Mouse (Mus musculus): ENCODE data around the gene Nupl1. TPM values are rescaled to one million over a fixed set of nuclear protein-coding genes. Genes with fewer than 3 reads are reported as not detected.

Gene Nupl1
- 0.23 TPM in 1 of 2 replicates, not detected in the other for total RNA-seq (2014; rRNA removed)
- polyA plus RNA-seq (2015; fragmentation: Nextera tagmentation; extraction: Ambion mirVana), result not detected in 2 replicates

GRCm38 (mm10) chr14:60251281-60252003 is at the start of gene Nupl1, which contains the start of gene Gm49336:
Gene Nupl1, minus strand, starts transcription at chr14:60251431.
Gene Gm49336, minus strand, starts transcription at chr14:60251507.
- H3K9me3 ChIP-seq (ENCODE audit: low read length), result no peaks in the 10 kb centered on the region
- peaks cover 3% of the 10 kb centered on the region for H3K4me1 ChIP-seq (ENCODE audit: insufficient read depth)
- H3K36me3 ChIP-seq (ENCODE audit: insufficient read depth), result no peaks in the 10 kb centered on the region
- peak within 1 kb of the TSS; percentile 83 for H3K4me2 ChIP-seq (ENCODE audit: low read depth)
- DNase-seq (peak; percentile 100), ATAC-seq (peak; percentile 99)
- peak within 1 kb of the TSS; percentile 77 for H3K4me3 ChIP-seq (ENCODE audit: low read depth, low read length)
- H3K27me3 ChIP-seq (ENCODE audit: insufficient read depth, low read length), result no peaks in the 10 kb centered on the region
- peak; percentile 37 for TF ChIP-seq CTCF (IDR thresholded peaks at IDR 0.05; ENCODE audit: low read depth)
- WGBS, result 2% methylated on average over 62 of the region's 62 CpGs
- H3K9ac ChIP-seq, result peak within 1 kb of the TSS; percentile 87
- H3K27ac ChIP-seq (ENCODE audit: low read depth, low read length), result peak within 1 kb of the TSS; percentile 95

DNA sequence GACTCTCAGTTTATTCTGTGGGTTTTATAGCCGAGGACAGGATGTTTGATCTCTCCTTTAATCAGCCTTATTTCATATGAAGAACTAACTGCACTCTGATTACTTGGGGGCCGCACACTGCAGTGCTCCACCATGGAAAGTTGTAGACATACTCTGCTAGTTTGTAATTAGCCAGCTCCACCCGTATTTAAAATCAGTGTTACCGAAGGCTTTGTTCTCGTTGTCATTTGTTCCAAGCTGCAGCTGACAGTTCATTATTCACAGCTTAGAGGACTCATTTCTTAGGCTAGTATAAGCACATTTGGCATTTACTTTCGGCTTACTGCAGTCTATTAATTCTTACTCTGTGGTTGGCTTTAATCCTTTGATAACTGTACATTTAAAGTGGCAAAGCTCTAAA is 49.8 kb upstream of the Nupl1 start:
- no peak for TF ChIP-seq CTCF (IDR thresholded peaks at IDR 0.05; ENCODE audit: low read depth)
- no peak overlapping the region for H3K27ac ChIP-seq (ENCODE audit: low read depth, low read length)
- no peak overlapping the region for H3K4me2 ChIP-seq (ENCODE audit: low read depth)
- 11% methylated on average over 6 of the region's 6 CpGs for WGBS
- no peaks in the 10 kb centered on the region for H3K9me3 ChIP-seq (ENCODE audit: low read length)
- 0 out of 2 replicates have a peak, but pooled peaks cover 5% of the 10 kb centered on the region for H3K4me1 ChIP-seq (ENCODE audit: insufficient read depth)
- H3K9ac ChIP-seq, result no peak overlapping the region
- no peaks in the 10 kb centered on the region for H3K27me3 ChIP-seq (ENCODE audit: insufficient read depth, low read length)
- no peak overlapping the region for H3K4me3 ChIP-seq (ENCODE audit: low read depth, low read length)
- peaks cover 19% of the 10 kb centered on the region for H3K36me3 ChIP-seq (ENCODE audit: insufficient read depth)
- DNase-seq (peak; percentile 18), ATAC-seq (peak; percentile 21; the same call in 1 of the 2 replicates)

DNA sequence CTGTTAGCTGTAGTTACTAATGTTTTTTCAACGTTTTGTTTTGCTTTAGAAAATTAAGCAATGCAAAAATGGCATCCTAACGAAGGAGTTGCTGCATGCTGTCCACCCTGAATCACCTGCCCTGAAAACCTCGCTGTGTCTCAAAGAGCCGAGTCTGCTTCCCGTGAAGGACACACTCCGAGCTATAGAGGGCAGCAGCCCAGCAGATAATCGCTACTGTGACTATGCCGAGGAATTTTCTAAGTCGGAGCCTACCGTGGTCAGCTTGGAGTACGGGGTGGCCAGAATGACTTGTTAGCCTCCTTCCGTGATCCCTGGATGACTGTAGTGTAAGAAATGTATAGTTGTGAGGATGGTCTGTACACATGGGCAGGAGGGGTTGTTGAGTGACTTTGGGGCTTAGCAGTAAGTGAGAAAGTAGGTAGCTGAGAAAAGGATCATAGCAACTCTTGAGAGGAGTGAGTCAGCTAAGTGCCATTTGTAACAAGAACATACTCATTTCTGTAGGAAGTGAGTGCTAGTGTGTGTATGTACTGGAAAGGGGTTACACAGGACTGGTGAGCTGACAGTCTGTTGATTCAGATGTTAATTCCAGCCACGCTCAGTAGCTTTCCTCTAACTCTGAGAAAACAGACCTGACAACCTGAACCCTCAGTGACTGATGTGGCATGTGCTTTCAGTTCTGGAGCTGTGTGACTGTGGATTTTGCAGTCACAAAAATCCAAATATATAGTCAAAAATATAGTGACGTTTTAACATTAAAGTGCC is 49.2 kb upstream of the Nupl1 start:
- Histone ChIP-seq H3K27ac (ENCODE audit: low read depth, low read length) (no peak overlapping the region), H3K36me3 (ENCODE audit: insufficient read depth) (peaks cover 19% of the 10 kb centered on the region), H3K4me3 (ENCODE audit: low read depth, low read length) (no peak overlapping the region), H3K9me3 (ENCODE audit: low read length) (no peaks in the 10 kb centered on the region), H3K9ac (no peak overlapping the region), H3K4me2 (ENCODE audit: low read depth) (no peak overlapping the region), H3K4me1 (ENCODE audit: insufficient read depth) (0 out of 2 replicates have a peak, but pooled peaks cover 5% of the 10 kb centered on the region), H3K27me3 (ENCODE audit: insufficient read depth, low read length) (no peaks in the 10 kb centered on the region)
- 30% methylated on average over 14 of the region's 14 CpGs for WGBS
- ATAC-seq (peak; percentile 69), DNase-seq (peak; percentile 61)
- TF ChIP-seq CTCF (IDR thresholded peaks at IDR 0.05; ENCODE audit: low read depth), result peak; percentile 65

DNA sequence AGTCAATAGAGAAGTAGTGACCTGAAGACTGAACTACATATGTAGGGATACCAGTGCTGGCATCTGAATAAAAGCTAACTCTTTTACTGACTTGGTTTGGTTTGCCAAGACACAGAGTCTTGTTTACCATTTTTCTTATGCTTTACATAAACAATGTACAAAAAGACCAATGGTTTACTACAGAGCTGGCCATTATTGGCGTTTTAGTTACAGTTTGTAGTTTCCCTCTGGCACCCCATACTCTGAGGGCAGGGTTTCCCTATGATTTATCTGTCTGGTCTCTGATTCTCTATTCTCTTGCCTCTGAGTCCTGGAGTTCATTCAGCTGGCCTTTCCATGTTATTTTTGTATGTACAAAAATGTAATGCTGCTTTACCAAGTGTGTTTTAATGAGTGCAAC is 44.3 kb upstream of the Nupl1 start:
- peaks cover 25% of the 10 kb centered on the region for H3K36me3 ChIP-seq (ENCODE audit: insufficient read depth)
- no peaks in the 10 kb centered on the region for H3K9me3 ChIP-seq (ENCODE audit: low read length)
- no peak for ATAC-seq
- no peak overlapping the region for H3K4me2 ChIP-seq (ENCODE audit: low read depth)
- H3K4me1 ChIP-seq (ENCODE audit: insufficient read depth), result no peaks in the 10 kb centered on the region
- 77% methylated on average over 1 of the region's 1 CpGs for WGBS
- H3K4me3 ChIP-seq (ENCODE audit: low read depth, low read length), result no peak overlapping the region
- DNase-seq, result no peak
- TF ChIP-seq CTCF (IDR thresholded peaks at IDR 0.05; ENCODE audit: low read depth), result no peak
- no peak overlapping the region for H3K27ac ChIP-seq (ENCODE audit: low read depth, low read length)
- H3K9ac ChIP-seq, result no peak overlapping the region
- H3K27me3 ChIP-seq (ENCODE audit: insufficient read depth, low read length), result no peaks in the 10 kb centered on the region

GRCm38 (mm10) chr14:60290363-60290762 is 39.1 kb upstream of the Nupl1 start:
- TF ChIP-seq CTCF (IDR thresholded peaks at IDR 0.05; ENCODE audit: low read depth), result no peak
- no peaks in the 10 kb centered on the region for H3K27me3 ChIP-seq (ENCODE audit: insufficient read depth, low read length)
- H3K4me2 ChIP-seq (ENCODE audit: low read depth), result no peak overlapping the region
- no peak overlapping the region for H3K4me3 ChIP-seq (ENCODE audit: low read depth, low read length)
- H3K4me1 ChIP-seq (ENCODE audit: insufficient read depth), result no peaks in the 10 kb centered on the region
- no peak for ATAC-seq
- H3K9ac ChIP-seq, result no peak overlapping the region
- WGBS, result 81% methylated on average over 4 of the region's 4 CpGs
- DNase-seq, result no peak
- peaks cover 26% of the 10 kb centered on the region for H3K36me3 ChIP-seq (ENCODE audit: insufficient read depth)
- H3K27ac ChIP-seq (ENCODE audit: low read depth, low read length), result no peak overlapping the region
- no peaks in the 10 kb centered on the region for H3K9me3 ChIP-seq (ENCODE audit: low read length)

DNA sequence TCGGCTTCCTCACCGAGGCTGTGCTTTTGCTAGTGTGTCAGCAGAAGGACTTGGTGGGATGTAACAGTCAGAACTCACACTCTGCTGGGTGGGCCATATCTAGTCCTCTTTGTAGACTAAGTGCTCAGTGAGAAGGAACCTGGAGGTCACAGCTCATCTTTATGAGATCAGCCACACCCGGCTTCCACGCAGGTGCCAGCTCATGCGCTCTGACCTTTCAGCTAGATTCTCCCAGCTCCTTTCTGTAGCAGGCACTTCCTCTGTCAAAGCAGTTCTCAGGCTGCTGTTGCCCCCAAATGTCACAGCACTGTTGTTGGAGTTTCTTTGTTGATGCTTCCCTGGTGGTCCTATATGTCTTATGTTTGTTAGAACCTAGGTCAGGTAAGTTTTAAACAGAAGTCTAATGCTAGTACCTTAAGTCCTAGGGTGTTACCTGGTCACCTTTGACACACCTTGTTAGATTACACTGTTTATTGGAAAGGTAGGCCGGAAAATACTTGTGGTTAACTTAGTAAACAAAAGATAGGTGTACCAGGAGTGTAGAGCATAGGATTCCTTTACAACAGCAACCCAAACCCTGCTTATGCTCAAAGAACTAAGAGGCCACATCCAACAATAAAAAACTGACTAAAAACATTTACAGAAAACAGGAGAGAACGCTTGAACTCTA is 35.1 kb upstream of the Nupl1 start:
- Histone ChIP-seq H3K4me3 (ENCODE audit: low read depth, low read length) (no peak overlapping the region), H3K9me3 (ENCODE audit: low read length) (no peaks in the 10 kb centered on the region), H3K9ac (no peak overlapping the region), H3K36me3 (ENCODE audit: insufficient read depth) (peaks cover 21% of the 10 kb centered on the region), H3K4me1 (ENCODE audit: insufficient read depth) (no peaks in the 10 kb centered on the region), H3K27me3 (ENCODE audit: insufficient read depth, low read length) (no peaks in the 10 kb centered on the region), H3K4me2 (ENCODE audit: low read depth) (no peak overlapping the region), H3K27ac (ENCODE audit: low read depth, low read length) (no peak overlapping the region)
- no peak for TF ChIP-seq CTCF (IDR thresholded peaks at IDR 0.05; ENCODE audit: low read depth)
- no peak for ATAC-seq
- whole genome bisulfite sequencing, result 87% methylated on average over 7 of the region's 7 CpGs
- DNase-seq, result no peak
